Comparison of ENCODE assay signal across 11 mouse cellular contexts in the genomic region with DNA sequence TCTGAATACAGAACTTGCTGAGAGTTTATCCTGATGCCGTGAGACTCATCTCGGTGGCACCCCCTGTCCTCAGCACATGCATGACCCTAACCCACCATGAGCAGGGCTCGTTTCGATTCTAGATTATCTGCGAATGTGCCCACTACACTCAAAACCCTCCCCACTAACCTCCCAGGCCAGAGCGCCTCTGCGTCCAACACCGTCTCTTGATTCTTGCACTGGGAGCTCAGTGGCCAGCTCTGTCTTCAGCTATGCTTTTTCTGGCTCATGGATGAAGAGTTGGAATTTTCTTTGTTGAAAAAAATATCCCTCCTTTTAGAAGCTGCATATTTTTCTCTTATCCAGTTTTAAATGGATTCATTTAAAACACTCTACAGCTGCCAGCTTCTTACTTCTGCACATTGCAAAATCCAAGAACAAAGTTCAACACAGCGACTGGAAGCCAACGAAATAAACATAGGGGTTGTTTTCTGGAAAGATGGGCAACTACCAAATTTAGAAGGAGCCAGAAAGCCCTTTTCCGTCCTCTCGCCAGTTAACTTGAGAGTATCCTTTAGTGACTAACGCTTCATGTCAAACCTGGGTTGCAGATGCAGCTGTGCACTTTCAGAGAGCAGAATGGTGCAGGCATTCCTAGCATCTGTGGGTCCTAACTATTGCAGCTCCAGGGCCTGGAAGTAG.
DNase-seq lines count a peak whose midpoint lies in the region; ATAC-seq and TF ChIP-seq lines count a peak whose summit lies in the region.
"Had no signal": no experiment of that assay in that cellular context is flagged by ENCODE, and none has a peak within 500 bp of the region (broad histone marks: within the 10 kb centered on the region; RNA-seq: fewer than 3 reads in every experiment).

No protein-coding gene starts in this region.

- TF ChIP-seq POLR2A in cortical plate, adult 2 months (IDR thresholded peaks at IDR 0.05; ENCODE audit: extremely low read depth, insufficient read depth, low read length): no peak

- H3K4me3 ChIP-seq in embryonic facial prominence, embryonic 13.5 days: no peak overlapping the region
- H3K4me3 ChIP-seq in embryonic facial prominence, embryonic 10.5 days: no peak overlapping the region
- no peak overlapping the region for H3K4me3 ChIP-seq in kidney, embryonic 16.5 days (ENCODE audit: low read length)
- no peak overlapping the region for H3K4me3 ChIP-seq in cortical plate, adult 2 months (ENCODE audit: insufficient read depth, low read length)
- no peak overlapping the region for H3K4me3 ChIP-seq in liver, postnatal 0 days (ENCODE audit: low read depth, low read length)
- H3K4me3 ChIP-seq: midbrain, embryonic 12.5 days had no signal

- no peak overlapping the region for H3K4me2 ChIP-seq in embryonic facial prominence, embryonic 13.5 days
- H3K4me2 ChIP-seq in kidney, embryonic 16.5 days (replicated peaks; ENCODE audit: low read depth, low read length): no peak overlapping the region
- peak overlapping the region; percentile 3; the same call in 1 of the 2 replicates for H3K4me2 ChIP-seq in liver, postnatal 0 days (ENCODE audit: low read depth, low read length)
- H3K4me2 ChIP-seq: midbrain, embryonic 12.5 days had no signal

- 87% methylated on average over 13 of the region's 13 CpGs for WGBS in embryonic facial prominence, embryonic 13.5 days
- 91% methylated on average over 13 of the region's 13 CpGs for WGBS in embryonic facial prominence, embryonic 10.5 days
- WGBS in kidney, embryonic 16.5 days: 86% methylated on average over 13 of the region's 13 CpGs
- 76% methylated on average over 13 of the region's 13 CpGs for WGBS in liver, postnatal 0 days (ENCODE audit: insufficient replicate concordance)

- H3K4me1 ChIP-seq in embryonic facial prominence, embryonic 13.5 days: peaks cover 12% of the 10 kb centered on the region
- H3K4me1 ChIP-seq in embryonic facial prominence, embryonic 10.5 days: peaks cover 10% of the 10 kb centered on the region
- peaks cover 12% of the 10 kb centered on the region for H3K4me1 ChIP-seq in kidney, embryonic 16.5 days (ENCODE audit: insufficient read depth, low read length)
- H3K4me1 ChIP-seq in cortical plate, adult 2 months (ENCODE audit: control insufficient read depth, insufficient read depth, low read length): peaks cover 16% of the 10 kb centered on the region
- peaks cover 27% of the 10 kb centered on the region for H3K4me1 ChIP-seq in liver, postnatal 0 days (ENCODE audit: insufficient read depth)

- no peak for TF ChIP-seq CTCF in cortical plate, adult 2 months (IDR thresholded peaks at IDR 0.05; ENCODE audit: extremely low read depth, insufficient read depth, low read length)
- TF ChIP-seq CTCF in liver, postnatal 0 days (IDR thresholded peaks at IDR 0.05; ENCODE audit: low read depth): no peak

- ATAC-seq in embryonic facial prominence, embryonic 13.5 days (ENCODE audit: insufficient number of reproducible peaks, insufficient read depth, low FRiP score, low TSS enrichment, low read depth): no peak
- no peak for ATAC-seq in kidney, embryonic 16.5 days (ENCODE audit: low FRiP score, low TSS enrichment)
- no peak for ATAC-seq in liver, postnatal 0 days
- ATAC-seq in erythroblast, adult 5-6 weeks (replicated peaks; ENCODE audit: low FRiP score, poor library complexity, severe bottlenecking): no peak
- ATAC-seq: Patski had no signal

- TF ChIP-seq EP300 in liver, postnatal 0 days (IDR thresholded peaks at IDR 0.05; ENCODE audit: low read depth): no peak

- no peak for DNase-seq in embryonic facial prominence, embryonic 10.5 days (ENCODE audit: low spot score)
- no peak for DNase-seq in kidney, postnatal 14 days
- no peak for DNase-seq in liver, postnatal 0 days
- DNase-seq in urinary bladder, postnatal 25 days (ENCODE audit: low spot score): no peak
- DNase-seq: right cerebral cortex, postnatal 25 days had no signal

- H3K36me3 ChIP-seq in embryonic facial prominence, embryonic 13.5 days: peaks cover 15% of the 10 kb centered on the region
- H3K36me3 ChIP-seq in embryonic facial prominence, embryonic 10.5 days (replicated peaks): peaks cover 17% of the 10 kb centered on the region
- H3K36me3 ChIP-seq in kidney, embryonic 16.5 days (ENCODE audit: insufficient read depth, low read length): peaks cover 3% of the 10 kb centered on the region; the same call in 1 of the 2 replicates
- H3K36me3 ChIP-seq in liver, postnatal 0 days (replicated peaks; ENCODE audit: insufficient read depth, low read length): peaks cover 6% of the 10 kb centered on the region; the same call in 1 of the 2 replicates

- no peak overlapping the region for H3K9ac ChIP-seq in embryonic facial prominence, embryonic 13.5 days
- no peak overlapping the region for H3K9ac ChIP-seq in kidney, embryonic 16.5 days (replicated peaks; ENCODE audit: low read length)
- H3K9ac ChIP-seq in liver, postnatal 0 days (replicated peaks): 0 out of 2 replicates have a peak overlapping the region, but pooled peaks have one; percentile 5
- H3K9ac ChIP-seq: midbrain, embryonic 12.5 days had no signal

- H3K27me3 ChIP-seq in embryonic facial prominence, embryonic 13.5 days: no peaks in the 10 kb centered on the region
- no peaks in the 10 kb centered on the region for H3K27me3 ChIP-seq in embryonic facial prominence, embryonic 10.5 days (replicated peaks; ENCODE audit: low read depth, poor library complexity, severe bottlenecking)
- no peaks in the 10 kb centered on the region for H3K27me3 ChIP-seq in kidney, embryonic 16.5 days (ENCODE audit: insufficient read depth, low read length)
- H3K27me3 ChIP-seq in liver, postnatal 0 days (ENCODE audit: insufficient read depth, low read length): no peaks in the 10 kb centered on the region
- H3K27me3 ChIP-seq: midbrain, embryonic 12.5 days; Patski had no signal

- H3K9me3 ChIP-seq in embryonic facial prominence, embryonic 13.5 days: no peaks in the 10 kb centered on the region
- no peaks in the 10 kb centered on the region for H3K9me3 ChIP-seq in embryonic facial prominence, embryonic 10.5 days
- H3K9me3 ChIP-seq in kidney, embryonic 16.5 days (ENCODE audit: low read length): no peaks in the 10 kb centered on the region
- no peaks in the 10 kb centered on the region for H3K9me3 ChIP-seq in liver, postnatal 0 days (ENCODE audit: low read length)
- H3K9me3 ChIP-seq: midbrain, embryonic 12.5 days had no signal

- H3K27ac ChIP-seq in embryonic facial prominence, embryonic 13.5 days: peak overlapping the region; percentile 55; the same call in 1 of the 2 replicates
- H3K27ac ChIP-seq in embryonic facial prominence, embryonic 10.5 days (replicated peaks): no peak overlapping the region
- H3K27ac ChIP-seq in kidney, embryonic 16.5 days (ENCODE audit: low read length): 0 out of 2 replicates have a peak overlapping the region, but pooled peaks have one; percentile 21
- H3K27ac ChIP-seq in cortical plate, adult 2 months (ENCODE audit: insufficient read depth, low read length): peak overlapping the region; percentile 27; the same call in 1 of the 2 replicates
- peak overlapping the region; percentile 57 for H3K27ac ChIP-seq in liver, postnatal 0 days (ENCODE audit: low read depth)
- H3K27ac ChIP-seq: midbrain, embryonic 12.5 days had no signal
